Mouse (Mus musculus): ENCODE measurements around the gene Son. TPM values are rescaled to one million over a fixed set of nuclear protein-coding genes. Genes with fewer than 3 reads are reported as not detected.

Gene Son
- polyA plus RNA-seq, 1 experiment from 2014 or later, result 162 TPM

DNA sequence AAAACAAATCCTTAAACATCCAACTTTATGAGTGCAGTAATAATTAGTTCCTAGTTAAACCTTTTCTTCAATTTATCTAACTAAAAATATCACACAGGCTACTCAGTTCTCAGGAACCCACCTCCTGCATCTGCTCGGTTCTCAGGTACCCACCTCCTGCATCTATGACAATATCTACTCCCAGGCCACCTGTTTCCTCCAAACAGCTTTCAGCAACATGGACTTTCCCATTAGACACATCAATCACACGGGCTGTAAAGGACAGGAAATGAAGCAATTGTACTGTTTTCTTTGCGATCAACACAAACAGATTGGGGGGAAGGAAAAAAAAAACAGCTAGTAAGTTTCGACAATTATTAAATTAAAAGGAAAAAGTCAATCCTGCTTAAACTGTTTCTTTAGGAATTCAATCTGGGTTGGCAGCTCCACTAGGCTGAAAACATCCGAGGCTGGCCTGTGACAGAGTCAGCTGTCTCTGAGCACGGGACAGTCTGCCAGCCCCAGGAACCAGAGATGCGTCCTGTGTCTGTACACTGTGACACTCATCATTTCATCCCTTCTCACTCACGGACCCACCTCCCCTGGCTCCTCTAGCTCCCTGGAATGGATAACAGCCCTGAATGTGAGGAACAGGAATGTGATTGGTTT, 47.9 kb downstream of the Son start:
- Histone ChIP-seq H3K27me3 (no peaks in the 10 kb centered on the region), H3K4me2 (replicated peaks) (no peak overlapping the region), H3K27ac (no peak overlapping the region), H3K36me3 (peaks cover 35% of the 10 kb centered on the region), H3K9ac (no peak overlapping the region), H3K4me1 (no peaks in the 10 kb centered on the region), H3K4me3 (no peak overlapping the region), H3K9me3 (replicated peaks) (no peaks in the 10 kb centered on the region)
- 69% methylated on average over 8 of the region's 8 CpGs for whole genome bisulfite sequencing
- no peak for ATAC-seq (ENCODE audit: low FRiP score)

DNA sequence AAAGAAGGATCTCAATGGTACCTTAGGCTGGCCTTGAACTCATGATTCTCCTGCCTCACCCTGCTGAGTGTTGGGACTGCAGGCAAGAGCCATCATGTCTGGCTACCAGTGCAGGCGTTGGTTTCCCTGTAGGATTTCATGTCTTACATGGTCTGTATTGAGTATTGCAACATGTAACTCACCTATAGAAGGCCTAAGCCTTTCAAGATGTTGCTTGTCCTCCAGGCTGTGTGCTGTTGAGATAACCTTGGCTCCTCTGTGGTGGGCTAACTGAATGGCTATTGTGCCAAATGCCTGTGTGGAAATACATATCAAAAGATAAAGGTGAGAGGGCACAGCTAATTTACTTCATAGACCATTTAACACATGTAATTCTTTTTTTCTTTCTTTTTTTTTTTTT, 51.7 kb downstream of the Son start:
- Histone ChIP-seq H3K36me3 (peaks cover 54% of the 10 kb centered on the region), H3K4me3 (no peak overlapping the region)

DNA sequence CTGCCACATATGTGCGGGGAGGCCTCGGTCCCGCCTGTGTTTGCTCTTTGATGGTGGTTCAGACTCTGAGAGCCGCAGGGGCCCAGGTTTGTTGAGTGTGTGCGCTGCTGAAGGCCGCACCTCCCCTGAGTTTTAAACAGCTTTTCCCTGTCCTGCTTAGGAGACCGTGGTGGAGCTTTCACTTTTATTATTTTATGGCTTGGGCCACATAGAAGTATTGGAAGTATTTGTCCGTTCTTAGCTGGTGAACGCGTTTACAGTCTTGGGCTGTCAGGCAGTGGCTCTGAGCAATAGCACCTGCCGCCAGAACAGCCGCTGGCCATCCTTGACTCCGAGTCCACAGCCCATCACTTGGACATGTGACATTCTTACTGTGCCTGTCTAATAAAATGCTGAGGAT, 54.6 kb downstream of the Son start:
- Histone ChIP-seq H3K27ac (no peak overlapping the region), H3K36me3 (peaks cover 58% of the 10 kb centered on the region), H3K27me3 (no peaks in the 10 kb centered on the region), H3K4me1 (no peaks in the 10 kb centered on the region), H3K4me3 (no peak overlapping the region), H3K9ac (no peak overlapping the region), H3K9me3 (replicated peaks) (no peaks in the 10 kb centered on the region), H3K4me2 (replicated peaks) (no peak overlapping the region)
- no peak for ATAC-seq (ENCODE audit: low FRiP score)
- WGBS, result 93% methylated on average over 13 of the region's 13 CpGs

More for the DNA sequence above, 51.7 kb downstream of the Son start:
- no peak overlapping the region for H3K9ac ChIP-seq
- no peaks in the 10 kb centered on the region for H3K4me1 ChIP-seq
- no peak for ATAC-seq (ENCODE audit: low FRiP score)
- H3K4me2 ChIP-seq (replicated peaks), result no peak overlapping the region
- H3K27ac ChIP-seq, result no peak overlapping the region
- no peaks in the 10 kb centered on the region for H3K27me3 ChIP-seq
- WGBS, result 92% methylated on average over 1 of the region's 1 CpGs
- no peaks in the 10 kb centered on the region for H3K9me3 ChIP-seq (replicated peaks)

DNA sequence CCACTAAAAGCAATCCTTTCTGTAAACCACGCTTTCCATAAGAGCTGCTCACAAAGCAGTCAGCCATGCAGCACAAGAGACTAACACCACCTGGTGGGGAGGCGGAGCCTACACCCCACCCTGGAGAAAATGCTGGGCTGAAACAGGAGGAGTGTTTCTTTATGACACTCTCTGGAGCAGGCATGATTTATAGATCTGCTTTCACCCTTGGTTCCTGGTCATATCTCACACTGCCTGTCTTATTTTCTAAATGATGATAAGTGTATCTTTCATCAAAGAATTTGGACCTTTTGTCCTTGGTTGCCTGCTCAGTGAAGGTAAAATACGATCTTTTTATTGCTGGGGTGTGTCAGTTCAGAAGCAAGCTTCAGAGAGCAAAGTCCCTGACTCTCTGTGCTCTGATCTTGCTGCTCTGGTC, 55.5 kb downstream of the Son start:
- WGBS, result 63% methylated on average over 3 of the region's 3 CpGs
- H3K4me3 ChIP-seq, result no peak overlapping the region
- no peak overlapping the region for H3K9ac ChIP-seq
- no peak overlapping the region for H3K4me2 ChIP-seq (replicated peaks)
- no peaks in the 10 kb centered on the region for H3K9me3 ChIP-seq (replicated peaks)
- no peak for ATAC-seq (ENCODE audit: low FRiP score)
- H3K36me3 ChIP-seq, result peaks cover 59% of the 10 kb centered on the region
- H3K27me3 ChIP-seq, result no peaks in the 10 kb centered on the region
- no peak overlapping the region for H3K27ac ChIP-seq
- H3K4me1 ChIP-seq, result no peaks in the 10 kb centered on the region

DNA sequence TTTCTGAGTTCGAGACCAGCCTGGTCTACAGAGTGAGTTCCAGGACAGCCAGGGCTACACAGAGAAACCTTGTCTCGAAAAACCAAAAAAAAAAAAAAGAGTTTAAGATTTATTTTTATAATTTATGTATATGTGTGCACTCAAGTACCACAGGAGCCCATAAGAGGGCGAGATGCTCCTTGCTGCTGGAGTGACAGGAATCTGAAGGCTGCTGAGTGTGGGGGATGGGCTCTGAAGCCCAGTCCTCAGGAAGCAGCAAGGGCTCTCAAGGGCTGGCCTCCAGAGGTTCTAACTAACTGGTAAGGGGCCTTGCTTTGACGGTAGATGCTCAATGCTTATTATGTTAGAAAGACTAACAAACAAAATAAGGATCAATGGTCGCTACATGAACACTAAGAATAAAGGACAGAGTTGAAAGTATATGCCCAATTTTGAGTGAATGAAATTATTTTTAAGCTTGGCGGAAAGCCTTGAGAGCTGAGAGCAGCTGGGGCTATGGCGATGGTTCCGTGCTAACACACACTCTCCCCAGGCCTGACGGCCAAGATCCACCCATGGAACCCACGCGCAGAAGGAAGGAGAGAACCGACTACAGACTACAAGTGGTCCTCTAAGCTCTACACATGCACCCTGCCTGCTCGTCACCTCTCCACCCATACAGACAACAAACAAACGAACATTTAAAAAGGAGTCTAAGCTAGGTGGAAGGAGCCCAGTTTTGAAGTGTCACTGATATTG, 57.5 kb downstream of the Son start:
- WGBS, result 86% methylated on average over 14 of the region's 14 CpGs
- H3K4me1 ChIP-seq, result no peaks in the 10 kb centered on the region
- H3K4me2 ChIP-seq (replicated peaks), result no peak overlapping the region
- no peaks in the 10 kb centered on the region for H3K9me3 ChIP-seq (replicated peaks)
- peaks cover 61% of the 10 kb centered on the region for H3K36me3 ChIP-seq
- no peak for ATAC-seq (ENCODE audit: low FRiP score)
- no peak overlapping the region for H3K9ac ChIP-seq
- H3K27me3 ChIP-seq, result no peaks in the 10 kb centered on the region
- no peak overlapping the region for H3K27ac ChIP-seq
- H3K4me3 ChIP-seq, result no peak overlapping the region

DNA sequence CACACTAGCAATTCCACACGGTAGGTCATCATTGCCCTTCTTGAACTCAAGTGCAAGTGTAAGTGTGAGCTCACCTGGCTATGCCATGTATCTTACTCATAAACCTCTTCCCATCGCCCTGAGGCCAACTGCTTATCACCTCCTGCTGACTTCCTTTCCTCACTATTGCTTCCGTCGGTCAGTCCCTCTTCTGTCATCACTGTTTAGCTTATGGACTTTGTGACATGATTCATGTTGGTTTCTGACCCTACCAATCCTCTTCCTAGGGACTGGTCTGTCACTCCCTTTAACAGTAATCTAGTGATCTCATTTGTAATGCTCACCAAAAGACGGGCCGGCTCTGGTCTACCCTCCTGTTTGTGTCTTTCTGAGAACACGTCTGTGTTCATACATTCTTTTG, 62.9 kb downstream of the Son start:
- Histone ChIP-seq H3K27me3 (no peaks in the 10 kb centered on the region), H3K9ac (no peak overlapping the region), H3K4me2 (replicated peaks) (no peak overlapping the region), H3K36me3 (peaks cover 74% of the 10 kb centered on the region), H3K27ac (no peak overlapping the region), H3K4me1 (no peaks in the 10 kb centered on the region), H3K4me3 (no peak overlapping the region), H3K9me3 (replicated peaks) (no peaks in the 10 kb centered on the region)
- 91% methylated on average over 7 of the region's 7 CpGs for WGBS
- ATAC-seq (ENCODE audit: low FRiP score), result no peak

DNA sequence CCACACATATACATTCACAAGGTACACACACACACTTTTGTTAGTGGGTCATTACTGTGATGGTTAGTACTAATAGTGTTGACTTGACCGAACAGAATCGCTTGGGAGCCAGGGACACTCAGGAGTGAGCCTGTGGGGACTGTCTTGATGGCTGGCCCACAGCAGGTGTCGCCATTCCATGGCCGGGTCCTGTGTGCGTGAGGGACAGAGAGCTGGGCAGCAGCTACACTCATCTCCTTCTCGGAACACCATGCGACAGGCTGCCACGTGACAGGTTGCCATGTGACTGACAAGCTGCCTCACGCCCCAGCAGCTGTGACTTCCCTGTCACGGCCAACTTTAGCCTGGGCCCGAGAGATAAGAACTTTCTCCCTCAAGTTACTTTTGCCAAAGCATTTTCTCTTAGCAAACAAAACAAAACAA, 69.6 kb downstream of the Son start:
- ATAC-seq (ENCODE audit: low FRiP score), result no peak
- WGBS, result 85% methylated on average over 11 of the region's 11 CpGs
- H3K36me3 ChIP-seq, result peaks cover 59% of the 10 kb centered on the region

DNA sequence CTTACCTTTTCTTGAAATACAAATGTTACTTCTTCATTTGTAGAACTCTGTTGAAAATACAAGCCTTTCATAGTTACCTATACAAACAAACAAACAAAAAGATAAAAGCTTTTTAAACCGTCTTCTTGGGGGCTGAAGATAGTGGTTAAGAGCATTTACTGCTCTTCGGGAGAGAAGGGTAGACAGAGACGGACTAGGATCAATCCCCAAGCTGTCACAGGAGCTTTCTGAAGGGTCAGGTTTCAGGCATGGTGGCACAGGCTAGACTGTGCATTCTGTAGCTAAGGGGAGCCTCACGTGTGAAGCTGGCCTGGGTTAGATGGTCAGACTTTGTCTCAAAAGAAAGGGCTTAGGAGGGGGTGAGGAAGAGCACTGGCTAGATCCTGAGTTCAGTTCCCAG, 70.1 kb downstream of the Son start:
- no peaks in the 10 kb centered on the region for H3K27me3 ChIP-seq
- H3K36me3 ChIP-seq, result peaks cover 56% of the 10 kb centered on the region
- H3K27ac ChIP-seq, result no peak overlapping the region
- H3K9ac ChIP-seq, result no peak overlapping the region
- 88% methylated on average over 4 of the region's 4 CpGs for WGBS
- no peak overlapping the region for H3K4me3 ChIP-seq
- H3K9me3 ChIP-seq (replicated peaks), result no peaks in the 10 kb centered on the region
- no peak for ATAC-seq (ENCODE audit: low FRiP score)
- no peaks in the 10 kb centered on the region for H3K4me1 ChIP-seq
- H3K4me2 ChIP-seq (replicated peaks), result no peak overlapping the region

More for the DNA sequence above, 69.6 kb downstream of the Son start:
- Histone ChIP-seq H3K4me3 (no peak overlapping the region), H3K9me3 (replicated peaks) (no peaks in the 10 kb centered on the region), H3K4me1 (no peaks in the 10 kb centered on the region), H3K4me2 (replicated peaks) (no peak overlapping the region), H3K27ac (no peak overlapping the region), H3K9ac (no peak overlapping the region), H3K27me3 (no peaks in the 10 kb centered on the region)

DNA sequence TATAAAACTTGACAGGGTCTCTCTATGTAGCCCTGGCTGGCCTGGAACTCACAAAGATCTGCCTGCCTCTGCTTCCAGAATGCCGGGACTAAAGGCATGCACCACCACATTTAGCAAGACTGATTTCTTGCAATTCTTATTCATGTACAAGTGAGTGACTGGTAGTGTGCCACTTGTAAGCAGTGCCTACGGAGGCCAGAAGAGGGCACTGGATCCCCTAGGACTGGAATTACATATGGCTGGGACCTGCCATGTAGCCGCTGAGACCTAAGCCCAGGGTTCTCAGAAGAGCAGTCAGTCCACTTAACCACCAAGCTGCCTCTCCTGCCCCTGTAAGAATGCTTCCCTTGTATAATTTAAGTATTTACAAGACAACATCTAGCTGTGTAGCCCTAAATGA, 76.9 kb downstream of the Son start:
- Histone ChIP-seq H3K4me1 (peaks cover 14% of the 10 kb centered on the region), H3K9ac (no peak overlapping the region), H3K4me2 (replicated peaks) (no peak overlapping the region), H3K9me3 (replicated peaks) (no peaks in the 10 kb centered on the region), H3K27ac (no peak overlapping the region), H3K4me3 (no peak overlapping the region), H3K36me3 (peaks cover 24% of the 10 kb centered on the region), H3K27me3 (no peaks in the 10 kb centered on the region)
- ATAC-seq (ENCODE audit: low FRiP score), result no peak
- WGBS, result 50% methylated on average over 3 of the region's 3 CpGs

DNA sequence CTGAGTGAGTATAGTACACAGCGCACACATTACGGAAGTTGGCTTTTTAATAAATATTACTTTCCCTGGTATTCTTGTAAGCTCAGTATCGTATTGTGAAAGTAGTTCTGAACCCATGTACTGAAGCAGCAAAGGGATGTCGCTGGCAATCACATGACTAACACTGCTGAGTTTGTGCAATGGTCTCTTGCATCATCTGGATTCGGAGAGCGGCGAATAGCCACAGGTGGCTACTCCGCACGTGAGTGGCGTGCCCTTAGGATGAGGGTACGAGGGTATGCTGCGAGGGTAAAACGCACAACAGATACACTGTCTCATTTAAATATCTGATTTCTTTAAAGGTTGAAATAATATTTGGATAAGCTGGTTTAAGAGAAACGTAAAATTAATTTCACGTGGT, 80.1 kb downstream of the Son start:
- H3K9me3 ChIP-seq (replicated peaks), result no peaks in the 10 kb centered on the region
- no peak for ATAC-seq (ENCODE audit: low FRiP score)
- no peak overlapping the region for H3K9ac ChIP-seq
- H3K27ac ChIP-seq, result no peak overlapping the region
- WGBS, result 90% methylated on average over 15 of the region's 15 CpGs
- peak overlapping the region; percentile 96 for H3K4me3 ChIP-seq
- H3K4me2 ChIP-seq (replicated peaks), result peak overlapping the region; percentile 55
- peaks cover 28% of the 10 kb centered on the region for H3K4me1 ChIP-seq
- H3K36me3 ChIP-seq, result peaks cover 10% of the 10 kb centered on the region; the same call in 1 of the 2 replicates
- no peaks in the 10 kb centered on the region for H3K27me3 ChIP-seq

DNA sequence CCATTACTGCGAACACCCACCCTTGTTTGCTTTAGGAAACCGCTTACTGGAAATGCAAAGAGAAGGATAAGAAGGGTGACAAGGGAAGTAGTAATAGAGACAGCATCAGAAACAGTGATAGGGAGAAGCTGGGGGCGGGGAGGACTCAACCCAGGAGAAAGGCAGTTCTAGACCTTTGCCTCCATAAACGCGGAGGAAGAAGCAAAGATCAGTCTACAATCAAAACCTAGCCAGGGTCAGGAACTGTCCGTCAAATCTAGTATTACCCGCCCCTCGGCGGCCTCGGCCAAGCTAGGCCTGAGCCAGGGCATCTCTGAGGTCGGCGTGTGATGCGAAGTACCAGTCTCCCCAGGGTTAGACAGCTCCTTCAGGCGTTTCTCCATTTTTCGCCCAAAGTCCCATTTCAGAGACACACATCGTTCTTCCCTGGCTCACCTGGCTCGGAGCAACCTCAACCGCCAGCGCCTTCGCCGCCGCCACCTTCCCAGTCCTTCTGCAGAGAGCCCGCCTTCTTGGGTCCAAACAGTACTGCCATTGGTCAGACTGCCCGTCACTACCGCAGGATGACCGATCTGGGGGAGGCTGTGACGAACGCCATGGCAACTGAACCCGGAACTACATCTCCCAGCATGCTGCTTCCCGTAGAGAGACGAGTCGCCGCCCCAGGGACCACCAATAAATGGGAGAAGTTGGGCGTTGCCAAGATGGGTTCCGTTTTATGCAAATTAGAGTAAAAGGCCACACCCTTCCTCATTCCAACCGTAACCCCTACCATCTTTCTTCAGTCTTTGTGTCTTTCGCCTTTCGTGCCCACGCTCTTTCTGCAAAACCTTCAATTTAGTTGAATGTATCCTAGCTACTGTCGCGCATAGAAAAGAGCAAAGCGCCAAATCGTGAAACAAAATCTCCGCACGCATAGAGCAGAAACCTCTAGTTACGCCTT, 81.1 kb downstream of the Son start, which contains the start of gene Cryzl1:
Gene Cryzl1, minus strand, starts transcription at position 853 of the 943 bp plus-strand sequence.
- peaks cover 28% of the 10 kb centered on the region for H3K4me1 ChIP-seq
- peak within 1 kb of the TSS; percentile 100 for H3K9ac ChIP-seq
- H3K27ac ChIP-seq, result peak within 1 kb of the TSS; percentile 97
- H3K27me3 ChIP-seq, result no peaks in the 10 kb centered on the region
- peak; percentile 96 for ATAC-seq (ENCODE audit: low FRiP score)
- peak within 1 kb of the TSS; percentile 55 for H3K4me2 ChIP-seq (replicated peaks)
- 1% methylated on average over 46 of the region's 46 CpGs for WGBS
- H3K4me3 ChIP-seq, result peak within 1 kb of the TSS; percentile 96
- H3K36me3 ChIP-seq, result peaks cover 10% of the 10 kb centered on the region; the same call in 1 of the 2 replicates
- H3K9me3 ChIP-seq (replicated peaks), result no peaks in the 10 kb centered on the region
